Mouse (Mus musculus) gastrocnemius, postnatal 36 days (tissue): ENCODE results near the gene Cd44. TPM values are rescaled to one million over a fixed set of nuclear protein-coding genes. Genes with fewer than 3 reads are reported as not detected.

ENCODE experiments used
- DNase-seq, 2 experiments: peaks; one replicate each; pipeline ENCODE4 v3.0.0; 2022
- intact Hi-C: fragments of 180-260 bp; cut with DNase I; formaldehyde crosslinking; loops from one replicate; pipeline ENCODE4 v1.15.1; 2025
- long read RNA-seq, 2 experiments: library from polyadenylated mRNA; stranded (forward); transcript quantifications; one replicate each; pipeline ENCODE4 v2.0.0; 2021
- total RNA-seq, 2 experiments: library from RNA; stranded (reverse); gene quantifications; 2 replicates each; pipeline ENCODE4 v1.2.3; 2021

The Cd44 gene
- total RNA-seq, result 1 to 10 TPM; 5.3 to 6.0 TPM
- long read RNA-seq, experiment 1, partial matches to known transcripts, result 0 of 1 reads
- long read RNA-seq, experiment 1, other reads (novel, unspliced or antisense), result 0 of 1 reads
- long read RNA-seq, experiment 2, result 0 reads

DNA sequence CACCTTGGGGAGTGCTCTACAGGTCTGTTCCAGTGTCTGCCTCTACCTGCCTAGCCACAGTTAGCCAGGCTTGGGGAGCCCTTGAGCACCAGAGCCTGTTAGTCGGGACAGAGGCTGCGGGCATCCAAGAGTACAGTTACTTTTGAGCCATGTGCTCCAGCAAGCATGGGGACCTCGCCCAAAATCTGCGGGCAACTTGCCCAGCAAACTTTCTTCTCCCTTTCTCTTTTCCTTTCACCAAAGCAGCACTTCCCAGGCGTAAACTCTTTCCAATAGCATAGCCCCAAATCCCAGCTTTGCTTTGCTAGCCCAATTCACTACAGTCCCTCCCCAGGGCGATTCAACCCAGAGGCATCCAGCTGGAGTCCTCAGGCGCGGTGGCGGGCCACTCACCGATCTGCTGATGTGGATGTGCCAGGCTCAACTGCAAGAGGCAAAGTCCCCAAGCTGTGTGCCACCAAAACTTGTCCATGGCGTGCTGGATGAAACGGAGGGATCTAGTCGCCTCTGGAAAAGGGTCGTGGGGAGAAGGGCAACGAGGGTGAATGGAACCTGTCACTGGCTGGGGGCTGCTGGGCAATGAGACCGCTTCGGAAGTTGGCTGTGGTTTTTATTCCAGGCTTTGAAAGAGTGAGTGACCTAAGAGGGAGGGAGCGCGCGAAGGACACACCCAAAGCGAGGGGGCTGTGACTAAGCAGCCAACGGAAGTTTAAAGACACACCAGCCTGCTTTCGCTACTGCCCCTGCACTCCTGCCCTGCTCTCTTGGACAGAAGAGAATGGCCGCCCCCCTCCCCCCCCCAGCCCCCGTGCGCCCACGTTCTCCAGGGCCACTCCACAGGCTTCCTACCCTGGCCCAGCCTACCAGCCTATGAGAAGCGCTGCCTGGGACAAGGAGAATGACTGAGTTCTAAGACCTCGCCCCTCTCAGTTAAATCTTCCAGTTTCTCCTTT is at the start of gene Cd44:
Gene Cd44, minus strand, starts transcription at position 791 of the 953 bp plus-strand sequence.
- intact Hi-C loops, result no loop called here

DNA sequence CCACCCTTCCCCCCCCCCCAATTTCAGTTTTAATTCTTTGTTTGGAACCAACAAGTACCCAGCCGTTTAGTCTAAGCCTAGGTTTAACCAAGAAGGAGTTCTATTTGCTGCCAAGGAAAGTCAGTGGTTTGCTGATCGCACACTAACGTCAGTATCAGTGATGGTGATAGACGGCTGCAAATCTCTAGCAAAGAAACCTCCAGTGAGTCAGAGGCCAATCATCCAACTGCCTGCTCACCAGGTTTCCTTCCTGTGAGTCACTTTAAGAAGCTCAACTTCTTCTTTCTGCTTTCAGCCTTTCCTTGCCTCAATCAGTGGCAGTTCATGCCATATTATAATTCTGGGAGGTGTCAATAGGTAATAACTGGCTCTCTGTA is 47.0 kb upstream of the Cd44 start:
- DNase-seq, result no peak
- intact Hi-C loops, result no loop called here

More for the DNA sequence above, at the start of gene Cd44:
- DNase-seq, result peak; percentile 68 to 74

DNA sequence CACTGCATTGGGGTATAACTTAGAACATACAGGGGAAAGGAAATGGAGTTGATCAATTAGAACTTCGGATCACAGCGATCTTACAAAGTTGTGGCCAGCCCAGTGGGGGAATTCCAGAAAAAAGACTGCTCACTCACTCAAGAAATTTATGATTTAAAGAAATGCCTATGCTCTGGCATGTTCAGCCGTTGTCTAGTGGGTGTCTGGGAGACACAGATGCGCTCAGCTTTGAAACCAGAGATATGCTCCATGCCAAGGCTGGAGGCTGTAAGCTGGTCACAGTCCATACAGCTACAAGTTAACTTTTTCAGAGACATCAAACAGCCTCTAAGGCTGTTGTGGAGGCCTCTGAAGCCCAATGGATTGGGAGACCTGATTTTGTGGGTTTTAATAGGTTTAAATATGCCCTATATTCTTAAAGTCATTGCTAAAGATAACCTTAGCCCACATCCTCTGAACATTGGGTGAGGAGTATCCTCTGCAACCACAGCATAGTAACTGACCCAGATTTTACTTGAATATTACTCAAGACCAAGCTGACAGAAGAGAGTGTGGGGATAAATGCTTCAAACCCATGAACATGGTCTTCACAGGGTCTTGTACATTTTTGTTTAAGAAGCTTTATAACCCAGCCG is 46.5 kb upstream of the Cd44 start:
- intact Hi-C loops, result no loop called here

DNA sequence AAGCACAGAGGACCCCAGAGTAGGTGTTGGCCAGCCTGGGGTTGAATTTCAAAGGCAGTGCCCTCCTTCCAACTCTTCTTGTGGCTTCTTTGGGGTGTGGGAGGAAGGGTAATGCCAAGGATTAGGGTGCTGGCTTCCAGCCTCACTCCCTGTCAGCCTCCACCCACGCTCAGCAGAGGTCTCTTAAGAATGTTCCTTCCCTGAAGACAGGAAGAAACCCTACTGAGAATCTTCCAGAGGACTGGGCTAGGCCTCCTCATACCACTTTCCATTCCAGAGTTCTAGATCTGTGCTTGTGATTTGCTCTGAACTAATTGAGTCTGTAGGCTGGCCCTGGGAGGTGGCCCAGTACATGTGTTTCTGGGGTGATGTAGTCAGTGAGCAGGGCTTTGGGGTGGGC is 43.6 kb upstream of the Cd44 start:
- no peak for DNase-seq
- intact Hi-C loops, result no loop called here

More for the DNA sequence above, 46.5 kb upstream of the Cd44 start:
- DNase-seq, result no peak

DNA sequence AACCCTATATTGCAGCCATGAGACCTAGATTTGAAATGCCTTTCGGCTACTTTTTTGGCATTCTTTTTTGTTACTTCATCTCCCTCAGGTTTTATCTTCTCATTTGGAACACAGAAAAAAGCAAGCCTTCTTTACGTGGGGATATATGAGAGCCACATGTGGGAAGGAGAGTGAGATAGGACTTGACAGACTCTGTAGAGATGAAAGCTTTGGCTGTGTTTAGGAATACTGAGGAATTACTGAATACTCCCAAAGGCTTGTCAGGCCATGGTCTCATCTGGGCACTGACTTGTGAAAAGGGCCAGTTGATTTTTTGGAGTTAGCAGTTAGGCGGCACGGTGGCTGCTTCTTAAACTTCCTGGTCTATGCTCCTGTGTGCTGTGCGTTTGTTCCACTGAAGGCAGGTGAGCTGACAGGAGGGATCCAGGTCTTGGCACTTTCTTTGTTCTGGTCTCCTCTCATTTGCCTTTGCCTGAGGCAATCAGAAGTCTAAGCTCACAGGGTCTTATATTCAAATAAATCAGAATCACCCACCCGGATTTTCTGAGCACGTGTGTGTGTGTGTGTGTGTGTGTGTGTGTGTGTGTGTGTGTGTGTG is 43.0 kb upstream of the Cd44 start:
- DNase-seq, result no peak
- intact Hi-C loops, result no loop called here

DNA sequence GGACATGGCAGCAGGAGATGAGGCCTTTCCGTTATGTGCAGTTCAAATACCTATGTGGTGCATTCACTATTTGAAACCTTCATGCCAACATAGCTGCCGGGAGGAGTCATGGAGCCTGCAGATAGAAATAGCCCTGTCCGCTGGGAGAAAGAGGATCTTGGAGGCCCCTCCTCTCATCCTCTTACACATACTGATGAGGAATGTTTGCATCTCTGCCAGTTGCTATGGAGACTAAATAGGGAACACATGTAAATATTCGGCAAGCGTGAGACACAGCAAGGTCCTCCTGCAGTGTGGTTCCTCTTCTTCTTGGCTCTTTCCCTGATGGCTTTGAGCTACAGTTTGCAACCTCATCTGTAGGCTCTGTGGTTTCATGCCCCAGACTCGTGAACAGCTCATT is 42.5 kb upstream of the Cd44 start:
- DNase-seq, result no peak
- intact Hi-C loops, result no loop called here

DNA sequence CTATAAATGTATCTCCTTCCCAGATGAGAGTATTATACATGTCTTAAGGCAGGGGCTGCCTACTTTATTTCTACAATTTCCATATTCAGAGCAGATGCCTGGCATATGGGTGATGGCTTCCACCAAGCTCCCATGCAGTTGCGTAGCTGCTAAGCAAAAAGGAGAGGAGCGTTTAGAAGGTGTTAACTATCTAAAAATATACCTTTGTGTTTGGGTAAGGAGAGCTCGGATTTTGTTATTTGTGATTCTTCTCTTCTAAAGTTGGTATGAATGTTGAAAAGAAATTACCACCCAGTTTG is 41.3 kb upstream of the Cd44 start:
- DNase-seq, result no peak
- intact Hi-C loops, result no loop called here

DNA sequence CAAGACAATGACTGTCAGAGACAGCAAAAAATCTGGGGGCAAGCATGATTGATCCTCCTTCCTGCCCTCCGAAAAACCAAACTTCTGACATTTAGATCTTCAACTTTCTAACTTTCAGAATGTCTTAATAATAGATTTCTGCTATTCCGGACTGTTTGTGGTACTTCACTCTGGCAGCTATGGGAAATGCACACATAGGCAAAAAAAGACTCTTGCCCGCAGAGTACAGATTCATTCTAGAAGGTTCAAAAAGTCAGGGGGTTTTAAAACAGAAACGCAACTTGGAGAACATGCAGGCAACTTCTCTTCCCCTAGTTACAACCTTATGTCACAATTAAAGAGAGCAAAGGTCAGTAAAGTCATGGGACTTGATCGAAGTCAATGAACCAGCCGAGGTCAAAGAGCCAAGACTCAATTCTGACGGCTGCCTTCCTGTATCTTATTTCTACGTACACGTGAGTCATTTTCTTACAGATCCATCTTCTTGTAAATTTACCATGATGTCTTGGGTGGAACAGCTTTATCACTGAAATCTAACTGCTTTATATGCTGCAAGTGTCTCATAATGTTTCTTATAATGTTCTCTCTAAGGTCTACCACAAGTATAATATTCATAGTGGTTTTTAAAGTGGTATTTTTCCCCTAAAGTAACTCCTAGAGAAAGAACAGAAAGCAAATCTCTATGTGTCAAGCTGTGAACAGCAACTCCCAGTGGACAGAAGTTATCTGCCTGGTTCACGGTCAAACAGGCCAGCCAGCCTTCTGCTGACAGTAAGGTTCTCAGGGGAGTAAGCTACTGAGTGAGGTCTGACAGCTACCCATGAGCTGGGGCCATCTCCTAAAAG is 40.7 kb upstream of the Cd44 start:
- intact Hi-C loops, result no loop called here

DNA sequence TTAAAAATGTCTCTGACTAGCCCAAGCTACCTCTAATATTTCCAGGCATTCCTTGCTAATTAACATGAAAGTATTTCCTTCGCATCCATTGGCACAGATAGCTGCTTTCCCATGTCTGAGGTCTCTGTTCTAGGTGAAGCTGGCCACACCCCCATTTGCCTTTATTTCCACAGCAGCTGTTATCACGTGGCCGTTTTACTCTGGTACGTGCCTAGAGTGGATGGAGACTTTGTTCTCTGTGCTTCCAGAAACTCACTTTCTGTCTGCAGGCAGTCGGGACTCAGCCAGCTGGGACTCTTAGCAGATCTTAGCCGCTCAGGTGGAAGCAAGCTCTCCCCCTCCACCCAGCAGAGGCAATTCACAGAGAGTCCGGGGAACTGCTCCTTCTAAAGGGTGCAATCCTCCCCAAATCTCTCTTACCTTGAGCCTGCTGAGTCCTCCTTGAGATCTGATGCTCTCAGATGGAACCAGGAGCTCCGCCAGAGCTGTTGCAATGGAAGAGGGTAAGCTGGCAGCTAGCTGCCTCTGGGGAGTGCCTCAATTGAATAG is 39.4 kb upstream of the Cd44 start:
- DNase-seq, result no peak
- intact Hi-C loops, result no loop called here

More for the DNA sequence above, 40.7 kb upstream of the Cd44 start:
- no peak for DNase-seq

DNA sequence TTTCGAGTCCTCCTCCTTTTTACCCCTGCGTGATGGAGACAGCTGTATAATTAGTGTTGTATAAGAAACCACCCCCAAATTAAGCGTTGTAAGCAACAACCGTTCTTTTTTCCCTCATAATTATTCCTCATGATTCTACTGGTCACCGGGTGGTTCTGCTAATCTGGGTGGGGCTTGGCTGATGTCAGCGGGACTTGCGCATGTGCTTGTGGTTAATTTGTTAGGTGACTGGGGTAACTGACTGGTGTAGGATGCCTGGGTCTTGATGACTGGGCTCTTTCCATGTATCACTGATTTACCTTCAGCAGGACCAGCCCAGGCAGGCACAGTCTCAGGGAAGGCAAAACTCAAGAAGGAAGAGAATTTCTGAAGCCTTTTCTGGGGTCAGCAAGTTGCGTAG is 38.7 kb upstream of the Cd44 start:
- DNase-seq, result no peak
- intact Hi-C loops, result no loop called here

DNA sequence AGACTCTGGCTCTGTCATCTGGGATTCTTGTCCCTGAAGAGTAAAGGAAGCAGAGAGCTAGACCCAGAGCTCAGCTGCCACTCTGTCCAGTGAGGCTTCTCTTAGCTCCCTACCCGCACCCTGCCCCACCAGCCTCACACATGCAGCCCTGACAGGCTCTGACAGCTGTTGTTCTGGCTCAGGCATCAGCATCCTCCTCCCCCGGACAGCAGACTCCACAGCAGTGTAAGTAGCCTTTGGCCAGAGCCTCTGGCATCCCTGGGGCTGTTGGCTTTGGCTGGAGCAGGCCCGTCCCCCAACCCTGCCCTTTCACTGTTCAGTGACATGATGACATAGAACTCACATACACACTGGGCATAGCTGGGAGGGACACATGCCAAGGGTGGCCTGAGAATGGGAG is 35.4 kb upstream of the Cd44 start:
- intact Hi-C loops, result no loop called here
- peak; percentile 21 to 24 for DNase-seq

DNA sequence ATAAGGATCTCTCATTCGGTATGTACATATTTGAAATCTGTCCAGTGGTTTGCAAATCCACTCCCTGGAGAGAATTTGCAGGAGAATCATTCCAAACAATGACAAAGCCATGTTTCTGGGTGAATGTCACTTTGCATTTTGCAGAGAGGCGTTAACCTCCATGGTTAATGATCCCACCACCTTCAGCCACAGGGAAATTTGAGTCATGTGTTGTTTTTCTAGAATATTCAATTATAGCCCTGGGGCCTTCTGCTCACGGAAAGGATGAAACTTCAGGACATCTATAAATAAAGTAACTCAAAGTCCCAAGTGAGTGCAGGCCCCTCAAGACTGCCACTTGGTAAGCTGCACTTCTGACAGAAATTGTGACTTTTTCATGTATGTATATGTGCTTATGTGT is 33.4 kb upstream of the Cd44 start:
- intact Hi-C loops, result no loop called here
- DNase-seq, result no peak

DNA sequence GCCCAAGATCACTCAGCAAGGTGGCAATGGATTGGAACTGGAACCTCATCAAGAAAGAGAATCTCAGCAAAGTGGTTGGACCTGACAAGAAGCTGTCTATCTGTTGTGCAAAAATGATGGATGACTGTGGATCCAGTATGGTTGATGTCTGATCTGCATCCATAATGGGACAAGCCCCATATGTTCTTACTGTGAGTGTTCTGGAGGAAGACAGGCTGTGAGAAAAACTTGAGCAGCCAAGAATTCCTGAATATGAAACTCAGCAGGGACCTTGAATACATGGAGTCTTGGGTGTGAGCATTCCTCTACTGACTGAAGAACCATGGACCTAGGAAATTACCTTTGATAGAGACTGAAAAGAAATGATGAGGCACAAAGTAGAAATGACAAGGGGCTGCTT is 32.3 kb upstream of the Cd44 start:
- DNase-seq, result no peak
- intact Hi-C loops, result no loop called here

DNA sequence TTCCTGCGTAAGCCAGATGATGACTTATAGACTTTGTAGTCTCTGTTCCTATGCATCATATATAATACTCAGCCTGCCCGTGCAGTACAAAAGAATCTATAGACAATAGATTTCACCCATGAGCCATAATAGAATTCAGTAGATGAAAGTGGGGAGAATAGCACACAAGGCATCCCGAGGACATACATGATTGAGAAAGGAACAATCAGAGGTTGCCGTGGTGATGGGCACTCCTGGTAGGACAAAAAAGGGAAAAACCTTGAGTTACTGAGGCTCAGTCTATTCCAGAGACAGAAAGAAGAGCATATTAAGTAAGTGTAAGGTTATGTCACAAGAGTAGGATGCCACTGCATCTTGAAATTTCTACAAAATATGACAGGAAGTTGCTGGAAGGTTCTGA is 31.7 kb upstream of the Cd44 start:
- no peak for DNase-seq
- intact Hi-C loops, result no loop called here

DNA sequence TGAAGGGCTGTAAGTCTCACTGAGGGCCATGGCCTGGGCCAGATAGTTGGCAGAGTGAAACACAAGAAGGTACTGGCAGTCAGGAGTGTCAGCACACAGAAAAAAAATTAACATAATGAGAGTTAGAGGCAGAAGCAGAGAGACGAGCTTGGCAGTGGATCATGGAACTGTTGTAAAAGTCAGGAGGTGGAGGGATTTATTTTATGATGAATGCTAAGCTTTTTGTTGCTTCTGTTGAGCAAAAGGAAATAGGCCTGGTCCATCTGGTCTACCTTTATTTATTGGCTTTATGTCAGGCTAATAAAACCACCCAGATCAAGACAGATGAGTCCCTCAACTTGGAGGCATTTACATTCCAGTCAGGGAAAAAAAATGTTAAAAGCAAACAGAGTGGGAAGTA is 31.2 kb upstream of the Cd44 start:
- intact Hi-C loops, result no loop called here
- no peak for DNase-seq

DNA sequence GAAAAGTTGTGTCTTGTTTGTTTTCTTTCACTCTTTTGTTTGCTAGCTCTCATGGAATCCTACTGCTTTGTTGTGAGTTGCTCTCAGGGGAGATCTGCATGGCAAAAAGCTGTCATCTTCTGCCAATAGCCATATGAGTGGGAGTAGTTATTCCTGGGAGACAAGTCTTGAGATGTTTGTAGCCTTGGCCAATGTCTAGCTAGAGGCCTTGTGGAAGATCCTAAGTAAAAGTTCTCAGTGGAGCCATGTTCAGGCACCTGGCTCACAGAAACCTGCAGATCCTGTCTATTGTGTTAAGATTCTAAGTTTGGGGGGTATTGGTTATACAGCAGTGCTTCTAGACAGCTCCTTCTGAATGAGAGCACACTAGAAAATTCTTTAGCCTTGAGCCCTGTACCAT is 26.7 kb upstream of the Cd44 start:
- no peak for DNase-seq
- intact Hi-C loops, result no loop called here

DNA sequence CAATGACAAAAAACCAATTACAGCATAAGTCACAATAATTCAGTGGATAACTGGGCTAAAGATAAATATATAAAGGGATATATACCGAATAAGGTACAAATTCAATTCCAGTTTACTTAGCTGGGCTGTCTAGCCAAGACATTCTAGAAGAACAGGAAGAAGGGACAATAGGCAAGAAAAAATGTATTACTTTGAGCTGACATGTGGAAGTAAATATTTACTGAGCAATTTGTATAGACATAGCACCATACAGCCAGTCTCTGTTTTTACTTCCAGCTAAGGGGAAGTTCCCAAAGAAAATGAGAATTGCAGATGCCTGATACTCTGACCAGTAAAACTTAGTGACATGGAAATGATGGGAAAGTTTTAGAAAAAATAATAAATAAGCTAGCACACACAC is 23.0 kb upstream of the Cd44 start:
- intact Hi-C loops, result no loop called here
- no peak for DNase-seq

DNA sequence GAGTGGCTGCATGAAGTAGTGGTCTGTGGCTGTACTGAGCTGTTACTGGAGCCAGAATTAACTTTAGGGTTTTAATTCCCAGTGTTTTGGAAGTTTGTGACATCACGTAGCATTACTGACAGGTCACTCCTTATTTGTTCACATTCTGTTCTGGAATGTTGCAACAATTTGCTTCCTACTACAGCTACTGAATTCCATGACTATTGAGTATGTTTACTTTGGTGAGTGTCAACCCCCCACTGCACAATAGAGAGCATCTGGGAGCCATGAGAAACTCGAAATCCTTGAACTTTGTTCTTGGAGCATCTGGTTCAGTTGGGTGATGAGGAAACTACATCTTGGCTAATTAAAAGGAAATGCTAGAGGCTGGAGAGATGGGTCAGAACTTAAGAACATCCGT is 22.2 kb upstream of the Cd44 start:
- intact Hi-C loops, result no loop called here

DNA sequence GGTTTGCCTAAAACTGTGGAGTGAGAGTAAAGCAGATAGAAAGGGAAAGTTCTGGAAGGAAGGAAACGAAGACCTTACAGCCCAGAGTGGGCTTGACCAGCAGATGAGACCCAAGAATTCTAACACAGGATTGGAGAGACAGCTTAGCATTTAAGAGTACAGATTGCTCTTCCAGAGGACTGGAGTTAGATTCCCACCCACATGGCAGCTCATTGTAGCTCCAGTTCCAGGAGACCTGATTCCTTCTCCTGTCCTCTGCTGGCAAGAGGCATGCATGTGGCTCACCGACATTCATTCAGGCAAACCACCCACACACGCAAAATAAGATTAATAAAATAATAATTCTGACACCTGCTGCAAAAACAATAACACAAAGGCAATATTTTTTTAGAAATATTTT is 20.6 kb upstream of the Cd44 start:
- no peak for DNase-seq
- intact Hi-C loops, result no loop called here

More for the DNA sequence above, 22.2 kb upstream of the Cd44 start:
- no peak for DNase-seq

DNA sequence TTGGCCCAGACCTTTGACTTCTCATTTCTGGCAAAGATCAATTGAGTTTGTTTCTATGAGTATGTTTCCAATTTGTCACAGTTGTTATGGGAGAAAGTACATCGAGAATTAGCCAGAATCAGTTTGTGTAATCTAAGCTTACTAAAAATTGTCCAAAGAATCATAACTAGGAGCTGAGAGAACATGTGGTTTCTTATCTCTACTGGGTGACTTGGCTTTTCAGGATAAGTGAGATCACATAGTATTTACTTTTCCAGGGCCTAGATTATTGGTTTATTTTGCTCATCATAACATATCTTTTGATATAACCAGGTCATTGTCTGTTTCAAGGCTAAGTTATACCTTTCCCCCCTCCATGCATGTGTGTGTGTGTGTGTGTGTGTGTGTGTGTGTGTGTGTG is 16.8 kb upstream of the Cd44 start:
- intact Hi-C loops, result no loop called here
- DNase-seq, result no peak
